Mouse (Mus musculus): ENCODE results near the gene Lag3. TPM values are rescaled to one million over a fixed set of nuclear protein-coding genes. Genes with fewer than 3 reads are reported as not detected.
A peak's percentile ranks its signal among the peaks of the same experiment; 100 is the strongest.

Lag3 gene
- polyA plus RNA-seq, 1 experiment from 2014 or later: 2.1 TPM

- Histone ChIP-seq H3K4me2 (replicated peaks) (peak overlapping the region; percentile 89), H3K27ac (peak overlapping the region; percentile 92), H3K27me3 (peaks cover 11% of the 10 kb centered on the region; the same call in 1 of the 2 replicates), H3K9ac (peak overlapping the region; percentile 85), H3K9me3 (replicated peaks) (no peaks in the 10 kb centered on the region), H3K4me3 (peak overlapping the region; percentile 61), H3K36me3 (no peaks in the 10 kb centered on the region), H3K4me1 (peaks cover 81% of the 10 kb centered on the region)
- 16% methylated on average over 8 of the region's 8 CpGs for WGBS
- ATAC-seq (ENCODE audit: low FRiP score): no peak
Observed at GRCm38 (mm10) chr6:124862406-124863124, 48.9 kb downstream of the Lag3 start.

DNA sequence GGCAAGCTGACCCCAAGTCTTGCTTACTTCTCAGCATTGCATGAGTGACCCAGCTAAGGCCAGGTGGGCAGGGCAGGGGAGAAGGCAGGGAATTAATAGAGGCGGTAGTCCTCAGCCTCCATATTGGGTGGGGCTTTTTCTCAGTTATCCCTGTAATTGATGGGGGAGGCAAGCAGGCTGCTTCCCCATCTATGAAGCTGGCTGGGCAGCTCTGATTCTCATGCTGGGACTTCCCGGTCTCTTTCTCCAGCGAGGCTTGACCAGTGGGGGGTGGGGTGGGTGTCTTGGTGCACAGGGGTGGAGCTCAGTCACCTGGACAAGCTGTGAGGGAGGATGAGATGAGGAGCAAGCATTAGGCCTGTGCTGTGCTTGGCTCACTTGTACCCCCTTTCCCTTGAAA lies 49.7 kb downstream of the Lag3 start:
- ATAC-seq (ENCODE audit: low FRiP score): no peak
- peaks cover 11% of the 10 kb centered on the region; the same call in 1 of the 2 replicates for H3K27me3 ChIP-seq
- WGBS: 50% methylated on average over 2 of the region's 3 CpGs
- H3K9ac ChIP-seq: peak overlapping the region; percentile 85; the same call in 1 of the 2 replicates
- H3K4me3 ChIP-seq: no peak overlapping the region
- H3K27ac ChIP-seq: peak overlapping the region; percentile 92; the same call in 1 of the 2 replicates
- peak overlapping the region; percentile 89 for H3K4me2 ChIP-seq (replicated peaks)
- H3K9me3 ChIP-seq (replicated peaks): no peaks in the 10 kb centered on the region
- peaks cover 81% of the 10 kb centered on the region for H3K4me1 ChIP-seq
- H3K36me3 ChIP-seq: no peaks in the 10 kb centered on the region

GRCm38 (mm10) chr6:124861266-124861665 lies 50.2 kb downstream of the Lag3 start:
- H3K27ac ChIP-seq: peak overlapping the region; percentile 92; the same call in 1 of the 2 replicates
- no peak overlapping the region for H3K4me3 ChIP-seq
- H3K9ac ChIP-seq: peak overlapping the region; percentile 85; the same call in 1 of the 2 replicates
- 82% methylated on average over 19 of the region's 19 CpGs for WGBS
- H3K27me3 ChIP-seq: peaks cover 11% of the 10 kb centered on the region; the same call in 1 of the 2 replicates
- no peak for ATAC-seq (ENCODE audit: low FRiP score)
- H3K4me1 ChIP-seq: peaks cover 82% of the 10 kb centered on the region
- H3K36me3 ChIP-seq: no peaks in the 10 kb centered on the region
- H3K9me3 ChIP-seq (replicated peaks): no peaks in the 10 kb centered on the region
- H3K4me2 ChIP-seq (replicated peaks): peak overlapping the region; percentile 89; the same call in 1 of the 2 replicates

DNA sequence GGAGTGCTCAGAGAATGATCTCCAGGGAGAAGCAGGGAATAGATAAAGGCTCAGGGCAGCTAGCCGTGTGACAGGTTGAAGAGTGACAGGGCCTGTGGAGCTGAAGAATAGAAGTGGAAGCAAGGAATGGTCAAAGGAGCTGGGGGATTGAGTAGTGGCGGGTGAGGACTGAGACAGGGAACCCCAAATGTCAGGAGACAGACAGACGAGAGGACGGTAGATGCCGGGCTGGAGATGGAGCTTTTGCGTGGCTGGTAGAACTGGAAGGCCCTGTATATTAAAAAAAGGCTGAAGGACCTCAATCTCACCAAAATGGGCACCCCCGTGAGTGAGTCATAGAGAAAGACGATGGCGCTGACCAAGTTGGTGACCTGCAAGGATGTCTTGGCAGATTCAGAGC lies 51.0 kb downstream of the Lag3 start:
- WGBS: 75% methylated on average over 9 of the region's 9 CpGs
- no peak for ATAC-seq (ENCODE audit: low FRiP score)
- no peaks in the 10 kb centered on the region for H3K36me3 ChIP-seq
- peaks cover 81% of the 10 kb centered on the region for H3K4me1 ChIP-seq
- peaks cover 11% of the 10 kb centered on the region; the same call in 1 of the 2 replicates for H3K27me3 ChIP-seq
- H3K9ac ChIP-seq: peak overlapping the region; percentile 29; the same call in 1 of the 2 replicates
- no peak overlapping the region for H3K4me2 ChIP-seq (replicated peaks)
- H3K27ac ChIP-seq: peak overlapping the region; percentile 80
- no peaks in the 10 kb centered on the region for H3K9me3 ChIP-seq (replicated peaks)
- no peak overlapping the region for H3K4me3 ChIP-seq

GRCm38 (mm10) chr6:124859725-124860124 lies 51.8 kb downstream of the Lag3 start:
- Histone ChIP-seq H3K9me3 (replicated peaks) (no peaks in the 10 kb centered on the region), H3K4me1 (peaks cover 78% of the 10 kb centered on the region), H3K27ac (peak overlapping the region; percentile 80), H3K36me3 (no peaks in the 10 kb centered on the region), H3K4me2 (replicated peaks) (peak overlapping the region; percentile 34), H3K4me3 (no peak overlapping the region), H3K27me3 (peaks cover 11% of the 10 kb centered on the region; the same call in 1 of the 2 replicates), H3K9ac (peak overlapping the region; percentile 47)
- ATAC-seq (ENCODE audit: low FRiP score): 0 out of 2 replicates have a peak, but pooled peaks have one; percentile 4
- WGBS: 12% methylated on average over 12 of the region's 12 CpGs

GRCm38 (mm10) chr6:124858561-124859318 lies 52.8 kb downstream of the Lag3 start:
- H3K4me1 ChIP-seq: peaks cover 68% of the 10 kb centered on the region
- peak overlapping the region; percentile 71 for H3K4me2 ChIP-seq (replicated peaks)
- peak overlapping the region; percentile 88; the same call in 1 of the 2 replicates for H3K9ac ChIP-seq
- H3K9me3 ChIP-seq (replicated peaks): no peaks in the 10 kb centered on the region
- H3K4me3 ChIP-seq: peak overlapping the region; percentile 66; the same call in 1 of the 2 replicates
- peaks cover 11% of the 10 kb centered on the region; the same call in 1 of the 2 replicates for H3K27me3 ChIP-seq
- H3K36me3 ChIP-seq: no peaks in the 10 kb centered on the region
- 73% methylated on average over 28 of the region's 28 CpGs for WGBS
- no peak for ATAC-seq (ENCODE audit: low FRiP score)
- peak overlapping the region; percentile 14; the same call in 1 of the 2 replicates for H3K27ac ChIP-seq

DNA sequence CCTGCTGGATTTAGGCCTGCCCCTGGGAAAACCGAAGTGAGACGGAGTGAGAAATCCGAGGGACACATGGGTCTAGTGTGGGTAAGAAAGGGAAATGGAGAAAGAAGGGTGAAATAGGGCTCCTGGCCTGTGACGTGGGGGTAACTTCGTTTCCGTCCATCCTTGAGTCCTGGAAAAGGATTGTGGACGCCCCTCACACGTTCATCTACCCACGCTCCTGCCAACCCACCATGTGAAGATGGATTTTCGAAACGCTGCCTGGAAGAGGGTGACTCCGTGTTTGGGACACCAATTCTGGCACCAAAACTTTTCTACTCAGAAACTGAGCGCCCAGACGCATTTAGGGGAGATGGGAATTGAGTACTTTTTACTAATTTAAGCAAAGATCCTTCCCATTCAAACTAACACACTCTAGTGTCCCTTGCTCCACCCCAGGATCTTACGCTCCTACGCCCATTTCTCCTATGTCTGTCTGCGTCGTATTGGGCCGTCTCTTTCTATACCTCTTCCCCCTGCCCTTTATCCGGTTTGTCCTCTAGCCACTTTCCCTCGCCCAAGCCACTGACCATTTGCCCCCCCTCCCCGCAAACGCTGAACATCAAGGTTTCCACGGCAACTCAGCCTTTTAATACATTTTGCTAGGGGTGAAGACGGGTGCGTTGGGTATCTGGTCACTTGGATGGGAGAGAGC lies 53.5 kb downstream of the Lag3 start:
- Histone ChIP-seq H3K9ac (peak overlapping the region; percentile 88), H3K9me3 (replicated peaks) (no peaks in the 10 kb centered on the region), H3K27me3 (peaks cover 11% of the 10 kb centered on the region; the same call in 1 of the 2 replicates), H3K4me3 (peak overlapping the region; percentile 66), H3K36me3 (no peaks in the 10 kb centered on the region), H3K27ac (peak overlapping the region; percentile 95), H3K4me1 (peaks cover 64% of the 10 kb centered on the region), H3K4me2 (replicated peaks) (peak overlapping the region; percentile 71)
- no peak; the same call in 1 of the 2 replicates for ATAC-seq (ENCODE audit: low FRiP score)
- WGBS: 22% methylated on average over 26 of the region's 26 CpGs

- Histone ChIP-seq H3K36me3 (peaks cover 4% of the 10 kb centered on the region), H3K9me3 (replicated peaks) (no peaks in the 10 kb centered on the region), H3K9ac (peak within 1 kb of the TSS; percentile 88), H3K27ac (peak within 1 kb of the TSS; percentile 95), H3K27me3 (peaks cover 11% of the 10 kb centered on the region; the same call in 1 of the 2 replicates), H3K4me1 (peaks cover 56% of the 10 kb centered on the region), H3K4me3 (peak within 1 kb of the TSS; percentile 66), H3K4me2 (replicated peaks) (peak within 1 kb of the TSS; percentile 71)
- under 1% methylated on average over 73 of the region's 86 CpGs for WGBS
- ATAC-seq (ENCODE audit: low FRiP score): peak; percentile 91
Observed at GRCm38 (mm10) chr6:124856916-124857839, 54.3 kb downstream of the Lag3 start, which contains the start of gene P3h3. TSS of gene P3h3 (minus strand) at chr6:124857752.

DNA sequence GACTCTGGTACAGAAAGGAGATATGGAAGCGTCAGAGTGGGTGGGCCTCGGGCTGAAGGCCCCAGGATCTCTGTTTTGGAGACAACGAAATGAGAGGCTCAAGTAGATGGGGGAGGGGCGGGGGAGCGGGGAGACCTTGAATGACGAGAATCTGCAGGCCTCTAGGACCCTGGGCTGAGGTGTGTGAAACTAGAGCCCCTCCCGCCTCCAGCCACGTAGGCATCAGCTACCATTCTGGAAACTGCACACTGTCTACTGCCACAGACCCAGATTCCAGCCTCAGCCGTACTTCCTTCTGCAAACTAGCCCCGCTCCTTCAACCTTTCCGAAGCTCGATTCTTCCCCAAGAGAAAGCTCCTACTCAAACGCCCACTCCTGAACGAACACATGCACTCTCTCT lies 55.2 kb downstream of the Lag3 start:
- ATAC-seq (ENCODE audit: low FRiP score): peak; percentile 59
- H3K9me3 ChIP-seq (replicated peaks): no peaks in the 10 kb centered on the region
- H3K4me3 ChIP-seq: peak overlapping the region; percentile 66
- peaks cover 4% of the 10 kb centered on the region for H3K36me3 ChIP-seq
- peaks cover 48% of the 10 kb centered on the region for H3K4me1 ChIP-seq
- H3K27me3 ChIP-seq: peaks cover 11% of the 10 kb centered on the region; the same call in 1 of the 2 replicates
- WGBS: 11% methylated on average over 14 of the region's 14 CpGs
- peak overlapping the region; percentile 95 for H3K27ac ChIP-seq
- peak overlapping the region; percentile 88 for H3K9ac ChIP-seq
- peak overlapping the region; percentile 71 for H3K4me2 ChIP-seq (replicated peaks)

GRCm38 (mm10) chr6:124854647-124855046 lies 56.9 kb downstream of the Lag3 start:
- Histone ChIP-seq H3K27me3 (peaks cover 11% of the 10 kb centered on the region), H3K4me1 (peaks cover 33% of the 10 kb centered on the region), H3K27ac (no peak overlapping the region), H3K9me3 (replicated peaks) (no peaks in the 10 kb centered on the region), H3K36me3 (peaks cover 4% of the 10 kb centered on the region), H3K4me3 (no peak overlapping the region), H3K9ac (no peak overlapping the region), H3K4me2 (replicated peaks) (no peak overlapping the region)
- WGBS: 78% methylated on average over 12 of the region's 12 CpGs
- no peak for ATAC-seq (ENCODE audit: low FRiP score)
